Mouse (Mus musculus) liver, embryonic 14.5 days (tissue): ENCODE data around the gene Src.

Source experiments
- CTCF ChIP-seq: IDR thresholded peaks from 2 replicates; pipeline ENCODE4 v1.5.1; 2016; ENCODE audit warnings: antibody characterized with exemption, low read depth, control low read depth
- EP300 ChIP-seq: IDR thresholded peaks from 2 replicates; pipeline ENCODE4 v1.6.1; 2016; ENCODE audit warnings: antibody characterized with exemption, low read depth

DNA sequence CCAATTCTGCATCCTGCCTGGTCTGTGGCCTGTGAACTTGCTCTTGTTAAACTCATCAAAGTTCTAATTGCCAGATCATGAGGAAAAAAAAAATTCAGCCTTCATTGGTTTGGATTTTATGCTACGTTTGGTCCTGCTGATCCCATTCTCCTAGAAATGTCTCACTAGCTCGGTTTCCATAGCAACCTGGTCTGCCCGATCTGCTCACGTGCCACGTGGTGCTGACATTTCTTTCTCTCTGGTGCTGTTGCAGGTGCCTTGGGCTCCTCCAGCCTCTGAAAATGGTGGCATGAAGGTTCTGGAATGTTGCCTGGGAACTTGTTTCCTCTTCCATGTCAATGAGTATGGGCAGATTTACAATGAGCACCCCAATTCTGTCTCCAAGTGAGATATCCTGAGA lies 102.3 kb downstream of the Src start:
- TF ChIP-seq CTCF (no peak), EP300 (no peak)
